Mouse (Mus musculus) embryonic fibroblast, embryonic 13.5 days (primary cell): ENCODE data around the gene Telo2. TPM values are rescaled to one million over a fixed set of nuclear protein-coding genes. Genes with fewer than 3 reads are reported as not detected.
A peak's percentile ranks its signal among the peaks of the same experiment; 100 is the strongest.

Experiments
- H3K27ac ChIP-seq: 2 replicates; pipeline ENCODE4 v1.5.1; 2012; ENCODE audit warnings: low read length, control low read depth, inconsistent platforms; ENCODE audit not compliant: insufficient read depth
- H3K4me1 ChIP-seq: 2 replicates; pipeline ENCODE4 v1.6.1; 2011; ENCODE audit warnings: low read length; ENCODE audit not compliant: control insufficient read depth, insufficient read depth
- H3K4me3 ChIP-seq: 2 replicates; pipeline ENCODE4 v1.5.1; 2011; ENCODE audit warnings: mild to moderate bottlenecking, control low read depth, low read length; ENCODE audit not compliant: insufficient read depth
- CTCF ChIP-seq: IDR thresholded peaks from 2 replicates; pipeline ENCODE4 v1.5.1; 2011; ENCODE audit warnings: mild to moderate bottlenecking, control low read depth, low read length, moderate library complexity, borderline replicate concordance; ENCODE audit not compliant: insufficient read depth
- POLR2A ChIP-seq: IDR thresholded peaks from 2 replicates; pipeline ENCODE4 v1.6.1; 2011; ENCODE audit warnings: low read depth, mild to moderate bottlenecking, control low read depth, low read length, moderate library complexity
- polyA plus RNA-seq: library from polyadenylated mRNA; stranded (reverse); fragments of >200 nt; gene quantifications from 2 replicates; pipeline ENCODE4 v1.2.4, GENCODE M21; 2011; ENCODE audit warnings: low read depth; ENCODE audit not compliant: missing spikeins, insufficient read length

Gene Telo2
- polyA plus RNA-seq, 1 experiment, result 18.7 TPM

GRCm38 (mm10) chr17:25064351-25064750, 51.4 kb downstream of the Telo2 start:
- Histone ChIP-seq H3K27ac (no peak overlapping the region), H3K4me1 (no peaks in the 10 kb centered on the region), H3K4me3 (no peak overlapping the region)
- TF ChIP-seq CTCF, result no peak
- no peak for TF ChIP-seq POLR2A

- no peaks in the 10 kb centered on the region for H3K4me1 ChIP-seq
- no peak overlapping the region for H3K27ac ChIP-seq
- no peak for TF ChIP-seq CTCF
- no peak for TF ChIP-seq POLR2A
Observed at GRCm38 (mm10) chr17:25063872-25064271, 51.9 kb downstream of the Telo2 start.

GRCm38 (mm10) chr17:25063261-25063660, 52.5 kb downstream of the Telo2 start:
- Histone ChIP-seq H3K27ac (no peak overlapping the region), H3K4me3 (no peak overlapping the region), H3K4me1 (no peaks in the 10 kb centered on the region)
- TF ChIP-seq CTCF (no peak), POLR2A (no peak)

More at GRCm38 (mm10) chr17:25063872-25064271, 51.9 kb downstream of the Telo2 start:
- no peak overlapping the region for H3K4me3 ChIP-seq

GRCm38 (mm10) chr17:25057041-25057440, 58.7 kb downstream of the Telo2 start:
- H3K4me1 ChIP-seq, result no peaks in the 10 kb centered on the region
- TF ChIP-seq POLR2A (no peak), CTCF (0 out of 2 replicates have a peak, but pooled peaks have one; percentile 18)
- no peak overlapping the region for H3K4me3 ChIP-seq
- no peak overlapping the region for H3K27ac ChIP-seq

- TF ChIP-seq CTCF (no peak), POLR2A (no peak)
- H3K4me1 ChIP-seq, result no peaks in the 10 kb centered on the region
- H3K27ac ChIP-seq, result no peak overlapping the region
- no peak overlapping the region for H3K4me3 ChIP-seq
Observed at GRCm38 (mm10) chr17:25053274-25053673, 62.5 kb downstream of the Telo2 start.

Other genes starting within 250 kb of the Telo2 start
- not detected in 2 replicates for gene Igfals, start 250.0 kb downstream of the Telo2 start, polyA plus RNA-seq
- 22.2 and 25.6 TPM in 2 replicates for gene Nubp2, start 229.6 kb downstream of the Telo2 start, polyA plus RNA-seq
- 15.5 and 17.4 TPM in 2 replicates for gene Spsb3, start 229.3 kb downstream of the Telo2 start, polyA plus RNA-seq
- gene Eme2, start 220.9 kb downstream of the Telo2 start, polyA plus RNA-seq, result 12.4 and 14.7 TPM in 2 replicates
- gene Mrps34, start 220.9 kb downstream of the Telo2 start, polyA plus RNA-seq, result 25.5 and 28.7 TPM in 2 replicates
- 2.7 and 4.7 TPM in 2 replicates for gene Nme3, start 219.5 kb downstream of the Telo2 start, polyA plus RNA-seq
- 61.9 and 72.0 TPM in 2 replicates for gene Mapk8ip3, start 179.0 kb downstream of the Telo2 start, polyA plus RNA-seq
- gene Jpt2, start 155.3 kb downstream of the Telo2 start, polyA plus RNA-seq, result 90.5 and 109 TPM in 2 replicates
- gene Cramp1l, start 100.2 kb downstream of the Telo2 start, polyA plus RNA-seq, result 14.3 and 14.5 TPM in 2 replicates
- 13.1 and 17.8 TPM in 2 replicates for gene Ift140, start 99.9 kb downstream of the Telo2 start, polyA plus RNA-seq
- 0.63 and 1.0 TPM in 2 replicates for gene Tmem204, start 32.4 kb downstream of the Telo2 start, polyA plus RNA-seq
- not detected in 2 replicates for gene Ptx4, start 4.8 kb upstream of the Telo2 start, polyA plus RNA-seq
- gene Clcn7, start 17.4 kb upstream of the Telo2 start, polyA plus RNA-seq, result 35.8 and 36.2 TPM in 2 replicates
- gene Ccdc154, start 46.5 kb upstream of the Telo2 start, polyA plus RNA-seq, result 0.20 and 0.21 TPM in 2 replicates
- not detected in 2 replicates for gene Gm38655, start 59.5 kb upstream of the Telo2 start, polyA plus RNA-seq
- gene BC003965, start 68.6 kb upstream of the Telo2 start, polyA plus RNA-seq, result 12.3 and 12.6 TPM in 2 replicates
- gene Unkl, start 72.4 kb upstream of the Telo2 start, polyA plus RNA-seq, result 10.1 and 12.3 TPM in 2 replicates
- gene Gnptg, start 124.2 kb upstream of the Telo2 start, polyA plus RNA-seq, result 13.9 and 16.1 TPM in 2 replicates
- 17.9 and 19.8 TPM in 2 replicates for gene Tsr3, start 124.2 kb upstream of the Telo2 start, polyA plus RNA-seq
- gene Baiap3, start 140.4 kb upstream of the Telo2 start, polyA plus RNA-seq, result not detected in 2 replicates
- gene Ube2i, start 158.7 kb upstream of the Telo2 start, polyA plus RNA-seq, result 296 and 315 TPM in 2 replicates
- not detected in 2 replicates for gene Prss34, start 182.4 kb upstream of the Telo2 start, polyA plus RNA-seq
- not detected in 2 replicates for gene Prss28, start 192.7 kb upstream of the Telo2 start, polyA plus RNA-seq
- not detected in 2 replicates for gene Prss29, start 202.7 kb upstream of the Telo2 start, polyA plus RNA-seq
- not detected in 2 replicates for gene Tpsab1, start 229.6 kb upstream of the Telo2 start, polyA plus RNA-seq